Mouse (Mus musculus) C2C12 (cell line): ENCODE data around the gene Tmem231.

Experiments used
- CEBPB ChIP-seq: IDR thresholded peaks from one replicate; pipeline ENCODE4 v1.6.1; 2011; ENCODE audit warnings: low read depth, mild to moderate bottlenecking, control low read depth, moderate library complexity
- CTCF ChIP-seq: IDR thresholded peaks from one replicate; pipeline ENCODE4 v1.5.1; 2011; ENCODE audit not compliant: control insufficient read depth, insufficient read depth, insufficient read length
- MAX ChIP-seq: IDR thresholded peaks from one replicate; pipeline ENCODE4 v1.6.1; 2011; ENCODE audit warnings: mild to moderate bottlenecking, control low read depth
- MYOD1 ChIP-seq: IDR thresholded peaks from one replicate; pipeline ENCODE4 v1.6.1; 2011; ENCODE audit warnings: low read depth; ENCODE audit not compliant: control insufficient read depth, insufficient read length

DNA sequence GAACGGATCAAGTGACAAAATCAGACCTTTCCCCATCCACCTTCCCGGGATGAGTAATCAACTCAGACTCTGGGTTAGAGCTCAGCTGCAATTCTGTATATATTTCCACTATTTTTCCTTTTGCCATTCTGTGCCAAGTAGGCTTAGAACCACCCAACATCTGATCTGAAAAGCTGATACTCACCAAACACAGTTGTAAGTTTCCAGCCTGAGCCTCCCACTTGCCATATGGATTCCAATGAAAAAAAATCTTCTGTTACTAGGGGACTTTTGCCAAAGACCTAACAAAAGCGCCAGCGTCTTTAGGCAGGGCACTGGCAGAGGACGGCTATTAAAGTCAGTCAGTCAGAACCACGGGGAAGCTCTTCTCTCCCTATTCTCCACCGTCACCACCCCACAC is 22.1 kb downstream of the Tmem231 start:
- TF ChIP-seq CTCF: no peak
- TF ChIP-seq MAX: no peak
- no peak for TF ChIP-seq MYOD1
- no peak for TF ChIP-seq CEBPB
